Mouse (Mus musculus): ENCODE data around the gene Ntrk1.

GRCm38 (mm10) chr3:87812873-87813272 lies 17.9 kb upstream of the Ntrk1 start:
- TF ChIP-seq POLR2A (IDR thresholded peaks at IDR 0.05; ENCODE audit: extremely low read depth, insufficient read depth, low read length) (no peak), CTCF (IDR thresholded peaks at IDR 0.05; ENCODE audit: low read depth, low read length) (no peak)
